Mouse (Mus musculus): ENCODE measurements at regions not wholly inside any gene's neighbourhood (a gene's known extent, or its start where the extent isn't known, plus 50 kb on each side); places are given as distances from the start of the nearest gene placed in this dataset.

DNA sequence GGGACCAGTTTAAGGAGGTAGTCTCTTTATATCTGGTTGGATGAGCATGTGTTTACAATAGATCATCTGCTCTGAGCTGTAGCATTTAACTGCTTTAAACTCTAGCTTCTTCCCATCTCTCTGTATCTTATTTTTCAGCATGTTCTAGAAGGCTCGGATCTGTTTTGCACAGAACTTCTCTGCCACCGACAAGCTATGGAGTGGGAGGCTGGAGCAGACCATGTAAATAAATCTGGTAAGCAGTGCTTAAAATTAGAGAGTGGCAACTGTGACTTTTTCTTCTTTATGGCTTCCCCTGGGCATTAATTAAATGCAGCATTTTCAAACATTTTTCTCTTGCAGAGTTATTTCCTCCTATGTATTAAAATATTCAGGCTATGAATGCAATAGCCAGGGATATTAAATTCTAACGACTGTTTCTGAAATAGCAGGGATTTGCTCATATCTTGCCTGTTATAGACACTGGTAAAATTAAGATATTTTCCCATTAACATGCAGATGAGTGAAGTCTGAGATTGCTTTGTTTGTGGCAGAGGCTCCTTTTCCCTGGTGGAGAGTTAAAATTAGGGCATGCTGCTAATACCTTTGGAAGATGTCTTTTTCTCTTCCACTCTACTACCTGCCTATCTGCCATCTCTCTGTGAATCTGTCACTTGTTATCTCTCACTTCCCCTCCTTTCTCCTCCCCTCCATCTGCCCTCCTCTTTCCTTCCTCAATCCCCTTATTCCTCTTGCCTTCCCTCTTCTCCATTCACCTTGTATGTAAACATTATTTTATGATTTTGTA is 327.2 kb downstream of the Fam198b start:
- intact Hi-C loops (cut with DNase I), result no loop called here
- DNase-seq (ENCODE audit: low spot score), result no peak

DNA sequence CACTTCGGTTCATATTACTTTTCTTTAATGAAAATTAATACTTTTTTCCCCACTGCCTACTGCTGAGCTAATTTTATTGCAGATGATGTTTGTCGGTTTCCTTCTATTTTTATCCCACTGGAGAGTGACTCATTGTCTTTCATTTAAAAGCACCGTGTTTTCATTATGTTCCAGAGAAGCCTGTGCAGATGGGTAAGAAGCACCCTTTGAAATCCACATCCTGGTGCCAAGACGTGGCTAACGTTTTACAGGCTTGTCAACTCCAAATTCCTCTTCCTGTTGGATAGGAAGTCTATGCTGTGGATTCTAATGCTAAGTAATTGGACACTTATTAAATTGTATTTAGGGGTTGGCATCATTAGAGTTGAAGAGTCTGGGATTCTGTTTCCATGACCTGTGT is 364.3 kb downstream of the Fam198b start:
- DNase-seq (ENCODE audit: low spot score), result no peak
- intact Hi-C loops (cut with DNase I), result no loop called here

DNA sequence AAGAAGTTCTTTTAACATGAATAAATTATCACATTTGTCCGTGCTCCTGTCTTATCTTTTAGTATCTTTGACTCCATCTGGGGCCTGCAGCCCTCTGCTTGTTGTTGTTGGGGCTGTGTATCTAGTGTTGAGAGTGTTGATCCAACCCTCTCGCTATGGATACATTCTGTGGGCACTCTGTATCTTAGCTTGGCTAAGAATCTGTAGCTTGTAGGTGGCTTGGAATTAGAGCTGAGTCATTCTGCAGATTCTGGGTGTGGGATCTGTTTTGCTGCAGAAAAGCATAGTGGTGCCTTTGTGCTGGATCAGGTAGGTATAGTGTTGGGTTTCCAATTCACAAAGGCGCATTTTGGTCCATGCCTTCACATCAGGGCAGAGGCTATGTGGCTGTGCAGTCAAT is 365.6 kb downstream of the Fam198b start:
- intact Hi-C loops (cut with DNase I), result no loop called here
- DNase-seq (ENCODE audit: low spot score), result no peak

DNA sequence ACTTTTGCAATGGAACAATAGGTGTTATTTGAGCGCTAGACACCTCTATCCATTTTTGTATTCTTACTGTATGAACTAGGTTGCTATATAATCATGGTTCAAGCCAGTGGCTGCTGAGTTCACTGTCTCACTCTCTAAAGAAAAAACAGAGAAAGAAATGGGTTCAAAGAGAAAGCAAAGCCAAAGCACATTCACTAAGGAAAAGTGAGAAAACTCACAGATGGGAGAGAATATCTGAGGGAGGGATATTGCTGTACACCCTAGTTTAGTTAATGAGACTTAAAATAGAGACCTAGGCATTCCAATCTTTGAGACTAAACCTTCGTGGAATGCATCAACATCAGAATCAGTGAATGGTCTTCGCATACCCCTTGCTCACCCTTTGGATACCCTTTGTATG is 371.0 kb downstream of the Fam198b start:
- intact Hi-C loops (cut with DNase I), result no loop called here
- DNase-seq (ENCODE audit: low spot score), result no peak

DNA sequence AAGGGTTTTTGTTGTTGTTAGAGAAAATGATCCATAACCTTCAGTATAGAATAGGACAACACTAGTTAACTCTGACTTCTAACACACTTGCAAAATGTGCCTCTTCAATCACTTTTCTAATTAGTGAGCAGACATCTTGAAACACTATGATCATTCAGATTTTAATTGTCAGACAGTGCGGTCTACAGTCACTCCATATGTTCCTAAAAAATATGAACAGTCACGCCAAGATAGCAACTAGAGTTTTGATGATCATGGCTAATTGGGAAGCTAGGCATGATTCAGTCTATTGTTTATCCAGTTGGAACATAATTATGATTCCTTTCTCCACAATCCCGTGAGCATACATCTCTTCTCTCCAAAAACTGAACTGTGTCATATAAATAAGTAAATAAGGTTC is 372.1 kb downstream of the Fam198b start:
- DNase-seq (ENCODE audit: low spot score), result no peak
- intact Hi-C loops (cut with DNase I), result no loop called here

DNA sequence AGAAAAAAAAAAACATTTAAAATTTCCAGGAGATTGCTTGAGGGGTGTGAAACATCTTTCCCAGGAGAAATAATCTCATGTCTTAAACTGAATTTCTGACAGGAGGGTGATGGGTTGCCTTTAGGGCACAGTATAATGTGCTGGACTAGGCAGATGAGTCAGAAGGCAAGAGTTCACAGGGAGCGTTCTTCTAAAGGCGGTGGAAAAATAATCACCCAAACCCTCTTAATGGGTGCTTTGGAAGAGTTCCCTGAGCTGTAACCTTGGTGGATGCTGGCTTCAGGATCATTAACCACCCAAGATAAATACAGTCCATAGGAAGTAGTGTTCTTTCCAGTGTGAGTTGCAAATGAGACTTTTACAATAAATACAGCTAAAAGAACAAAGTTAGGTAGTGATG is 378.8 kb downstream of the Fam198b start:
- intact Hi-C loops (cut with DNase I), result no loop called here
- DNase-seq (ENCODE audit: low spot score), result no peak

DNA sequence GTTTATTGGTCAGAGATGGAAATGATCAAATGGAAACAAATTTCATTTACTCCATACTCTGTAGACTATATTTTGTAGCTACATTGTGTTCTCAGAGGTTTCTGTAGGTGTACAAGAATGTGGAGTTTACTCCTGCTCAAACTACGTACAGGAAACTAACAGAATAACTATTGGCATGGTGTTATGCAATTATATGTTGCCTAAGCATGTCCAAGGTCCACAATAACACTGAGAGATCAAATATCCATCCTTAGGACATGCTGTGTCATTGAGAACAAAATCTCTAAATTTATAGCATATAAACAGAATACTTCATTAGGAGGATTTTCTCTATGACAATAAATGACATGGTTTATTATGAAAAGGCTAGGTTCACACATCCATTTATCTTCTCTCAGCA is 400.3 kb downstream of the Fam198b start:
- intact Hi-C loops (cut with DNase I), result no loop called here
- DNase-seq (ENCODE audit: low spot score), result no peak

DNA sequence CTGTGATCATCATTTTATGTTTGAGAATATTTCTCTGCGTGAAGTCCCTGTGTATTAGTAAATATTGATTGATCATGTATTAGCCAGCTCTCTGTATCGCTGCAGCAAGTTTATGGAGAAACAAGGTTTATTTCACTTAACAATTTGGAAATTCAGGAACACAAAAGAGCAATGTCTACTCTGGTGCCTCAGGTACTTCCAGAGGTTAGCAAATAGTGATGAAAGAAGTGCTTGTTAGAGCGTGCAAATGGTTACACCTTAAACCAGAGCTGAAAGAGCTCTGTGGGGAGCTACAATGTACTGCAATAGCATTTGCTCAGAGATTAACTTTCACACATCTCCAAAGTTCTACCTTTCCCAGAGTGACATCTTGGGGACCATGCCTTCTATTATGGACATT is 400.9 kb downstream of the Fam198b start:
- no peak for DNase-seq (ENCODE audit: low spot score)
- intact Hi-C loops (cut with DNase I), result no loop called here

DNA sequence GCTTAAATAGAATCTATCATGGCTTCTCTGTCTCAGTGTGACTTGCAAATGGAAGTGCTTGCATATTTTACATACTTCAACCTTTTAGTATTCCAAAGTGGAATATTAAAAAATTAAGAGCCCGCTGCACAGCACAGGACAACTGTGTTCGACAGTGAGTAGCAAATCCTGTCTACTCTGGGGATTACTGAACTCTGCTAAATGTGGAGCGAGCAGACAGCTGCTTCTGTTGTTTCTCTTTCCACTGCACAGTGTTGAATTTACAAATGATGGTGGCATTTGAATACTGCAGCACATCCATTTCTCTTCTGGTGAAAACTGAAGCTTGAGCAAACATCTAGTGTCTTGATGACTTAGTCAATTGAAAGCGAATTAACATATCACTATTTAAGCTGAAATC is 409.2 kb downstream of the Fam198b start:
- DNase-seq (ENCODE audit: low spot score), result no peak
- intact Hi-C loops (cut with DNase I), result no loop called here

DNA sequence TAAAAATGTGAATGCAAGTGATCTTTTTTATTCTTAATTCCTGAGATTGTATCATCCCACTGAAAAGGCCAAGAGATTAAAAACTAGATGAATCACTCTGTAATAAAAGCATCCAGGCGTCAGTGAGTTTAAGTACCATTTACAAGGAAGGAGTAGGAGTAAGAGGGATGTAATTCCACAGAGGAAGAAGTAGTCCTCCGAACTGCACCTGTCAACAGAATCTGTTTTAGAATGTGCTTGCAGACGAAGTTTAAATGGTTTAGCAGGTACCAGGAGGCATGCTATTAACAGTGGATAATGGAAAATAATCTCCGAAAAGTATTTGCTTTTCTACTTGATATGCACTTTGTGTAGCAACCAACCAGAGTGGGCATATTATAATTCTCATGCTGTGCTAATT is 423.3 kb downstream of the Fam198b start:
- no peak for DNase-seq (ENCODE audit: low spot score)
- intact Hi-C loops (cut with DNase I), result no loop called here

DNA sequence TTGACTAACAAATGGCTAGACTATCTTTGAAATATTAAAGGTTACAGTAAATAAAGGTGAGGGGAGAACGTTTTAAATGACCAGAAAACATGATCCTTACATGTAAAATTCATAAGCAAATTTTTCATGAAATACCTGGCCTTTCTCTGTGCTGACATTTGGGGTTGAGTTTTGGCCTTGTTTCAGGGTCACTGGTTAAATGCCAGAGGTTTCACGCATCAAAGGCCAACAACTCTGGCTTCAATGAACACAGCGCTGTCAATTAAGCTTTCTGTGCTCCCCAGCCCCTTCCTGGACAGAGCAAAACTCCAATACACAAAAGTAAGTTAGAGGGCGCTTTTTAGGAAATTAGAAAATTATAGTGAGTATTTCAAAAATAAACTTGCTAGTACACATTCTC is 425.6 kb downstream of the Fam198b start:
- DNase-seq (ENCODE audit: low spot score), result no peak
- intact Hi-C loops (cut with DNase I), result no loop called here

DNA sequence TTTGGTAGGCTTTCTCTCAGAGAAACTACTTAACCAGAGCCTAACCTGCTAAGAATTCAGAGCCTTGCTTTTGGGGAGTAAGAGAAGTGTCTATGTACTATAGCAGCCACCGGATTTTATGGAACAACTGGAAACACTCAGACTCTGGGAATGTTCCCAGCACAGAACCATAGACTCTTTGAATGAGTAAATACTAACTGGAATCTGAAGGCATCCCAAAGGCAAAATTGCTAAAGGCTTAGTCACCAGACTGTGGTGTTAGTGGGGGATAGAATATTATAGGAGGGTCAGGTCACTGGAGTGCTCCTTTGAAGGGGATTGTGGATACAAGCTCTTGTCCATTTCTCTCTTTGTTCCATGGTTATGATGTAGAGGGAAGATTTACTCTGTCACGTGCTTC is 427.4 kb downstream of the Fam198b start:
- no peak for DNase-seq (ENCODE audit: low spot score)
- intact Hi-C loops (cut with DNase I), result no loop called here

DNA sequence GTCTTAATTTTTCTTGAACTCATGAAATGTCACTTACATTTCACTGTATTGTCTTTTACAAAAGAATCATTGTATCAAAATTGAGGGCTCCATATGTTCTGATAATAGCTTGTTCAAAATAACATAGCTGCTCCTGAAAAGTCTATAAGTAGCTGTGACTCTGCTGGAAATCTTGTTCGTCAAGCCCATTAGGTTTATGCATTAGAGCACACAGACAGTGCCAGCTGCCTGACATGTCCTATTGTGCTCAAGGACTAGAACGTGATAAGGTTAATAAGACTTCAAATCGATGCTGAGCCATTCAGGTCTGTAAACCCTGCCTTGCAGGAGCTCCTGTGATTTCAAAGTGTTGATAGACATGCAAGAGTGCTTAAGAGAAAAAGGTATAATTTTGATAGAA is 438.0 kb downstream of the Fam198b start:
- intact Hi-C loops (cut with DNase I), result no loop called here

DNA sequence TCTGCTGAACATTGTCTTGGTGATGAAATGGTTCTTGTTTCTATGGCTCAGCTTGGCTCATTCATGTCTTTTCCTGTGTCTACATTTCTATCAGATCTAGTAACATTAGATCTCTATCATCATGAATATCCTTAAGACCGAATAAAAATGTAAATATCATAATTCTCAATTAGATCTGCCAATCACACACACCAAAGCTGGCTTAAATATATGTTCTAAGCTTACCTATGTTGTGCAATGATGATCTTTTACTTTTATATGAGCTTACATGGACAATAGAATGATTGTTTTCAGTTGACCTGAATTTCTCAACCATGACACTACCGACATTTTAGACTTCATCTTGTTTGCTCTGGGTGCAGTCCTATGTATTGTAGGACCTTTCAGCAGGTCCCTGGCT is 440.4 kb downstream of the Fam198b start:
- intact Hi-C loops (cut with DNase I), result no loop called here
- DNase-seq (ENCODE audit: low spot score), result no peak

More for the DNA sequence above, 438.0 kb downstream of the Fam198b start:
- no peak for DNase-seq (ENCODE audit: low spot score)

DNA sequence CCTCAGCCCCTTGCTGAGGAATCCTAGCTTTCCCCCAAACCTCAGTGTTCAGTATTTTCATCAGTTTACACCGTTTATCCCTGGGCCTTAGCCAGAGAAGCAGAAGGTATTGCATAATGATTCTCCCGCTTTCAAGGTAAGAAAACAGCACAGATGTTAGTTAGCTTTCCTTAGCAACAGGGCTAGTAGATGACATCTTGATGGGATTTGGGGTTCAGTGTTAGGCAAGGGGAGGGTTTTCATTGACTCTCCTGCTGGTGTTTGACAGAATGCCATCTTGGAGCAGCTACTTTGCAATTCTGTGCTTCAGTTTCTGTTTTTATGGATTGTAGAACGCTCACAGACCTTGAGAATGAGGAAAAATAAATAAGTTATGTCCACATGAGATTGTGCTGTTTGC is 447.4 kb downstream of the Fam198b start:
- DNase-seq (ENCODE audit: low spot score), result no peak

DNA sequence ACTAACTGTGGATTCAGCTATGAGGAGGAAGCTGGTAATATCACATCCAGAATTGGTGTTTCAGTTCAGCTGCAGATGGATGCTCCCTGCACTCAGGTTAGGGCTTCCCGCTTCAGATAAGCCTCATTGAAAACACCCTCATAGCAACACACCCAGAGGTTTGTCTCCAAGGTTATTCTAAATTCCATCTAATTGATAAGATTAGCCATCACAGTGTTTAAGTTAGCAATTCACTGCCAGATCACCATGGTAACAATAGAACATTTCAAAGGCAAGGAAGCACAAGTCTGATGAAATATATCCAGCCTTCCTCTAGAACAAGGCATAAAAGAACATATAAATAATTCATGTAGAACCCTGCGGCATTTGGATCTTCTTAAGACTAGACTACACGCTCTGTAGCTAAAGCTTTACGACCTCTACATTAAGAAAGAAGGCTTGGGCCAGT is 450.1 kb downstream of the Fam198b start:
- no peak for DNase-seq (ENCODE audit: low spot score)
- intact Hi-C loops (cut with DNase I), result no loop called here

More for the DNA sequence above, 447.4 kb downstream of the Fam198b start:
- intact Hi-C loops (cut with DNase I), result no loop called here

DNA sequence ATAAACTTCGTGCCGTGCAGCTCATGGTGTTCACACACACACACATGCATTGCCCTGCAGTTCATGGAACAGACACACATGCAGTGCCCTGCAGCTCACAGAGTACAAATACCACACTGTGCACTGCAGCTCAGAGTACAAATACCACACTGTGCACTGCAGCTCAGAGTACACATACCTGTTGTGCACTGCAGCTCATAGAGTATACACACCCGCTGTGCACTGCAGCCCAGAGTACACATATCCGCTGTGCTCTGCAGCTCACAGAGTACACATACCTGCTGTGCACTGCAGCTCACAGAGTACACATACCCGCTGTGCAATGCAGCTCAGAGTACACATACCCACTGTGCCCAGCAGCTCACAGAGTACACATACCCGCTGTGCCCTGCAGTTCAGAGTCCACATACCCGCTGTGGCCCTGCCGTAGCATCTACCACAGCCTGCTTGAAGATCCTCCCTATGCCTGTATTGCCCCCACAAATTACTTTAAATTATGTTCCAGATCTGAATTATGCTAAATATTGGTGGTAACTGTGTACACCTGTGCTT is 451.9 kb downstream of the Fam198b start:
- DNase-seq (ENCODE audit: low spot score), result no peak
- intact Hi-C loops (cut with DNase I), result no loop called here

DNA sequence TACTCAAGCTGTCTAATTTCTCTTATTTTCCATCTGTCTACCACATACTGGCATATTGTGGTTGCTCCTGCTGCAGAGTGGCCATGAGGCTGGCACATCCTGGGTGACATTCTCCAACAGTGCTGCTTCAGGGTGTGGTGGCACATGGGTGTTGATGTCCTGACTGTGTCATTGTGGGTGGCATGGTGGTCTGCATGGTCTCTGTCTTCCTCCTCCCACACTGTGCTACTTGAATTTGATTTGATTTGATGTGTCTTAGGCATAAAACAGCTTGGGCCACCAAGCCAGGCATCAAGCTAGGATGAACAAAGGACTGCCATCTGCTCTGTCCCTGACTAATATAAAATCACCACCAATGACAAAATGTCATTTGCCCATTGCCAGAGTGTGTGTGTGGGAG is 434.7 kb downstream of the Gria2 start:
- no peak for DNase-seq (ENCODE audit: low spot score)
- intact Hi-C loops (cut with DNase I), result no loop called here

DNA sequence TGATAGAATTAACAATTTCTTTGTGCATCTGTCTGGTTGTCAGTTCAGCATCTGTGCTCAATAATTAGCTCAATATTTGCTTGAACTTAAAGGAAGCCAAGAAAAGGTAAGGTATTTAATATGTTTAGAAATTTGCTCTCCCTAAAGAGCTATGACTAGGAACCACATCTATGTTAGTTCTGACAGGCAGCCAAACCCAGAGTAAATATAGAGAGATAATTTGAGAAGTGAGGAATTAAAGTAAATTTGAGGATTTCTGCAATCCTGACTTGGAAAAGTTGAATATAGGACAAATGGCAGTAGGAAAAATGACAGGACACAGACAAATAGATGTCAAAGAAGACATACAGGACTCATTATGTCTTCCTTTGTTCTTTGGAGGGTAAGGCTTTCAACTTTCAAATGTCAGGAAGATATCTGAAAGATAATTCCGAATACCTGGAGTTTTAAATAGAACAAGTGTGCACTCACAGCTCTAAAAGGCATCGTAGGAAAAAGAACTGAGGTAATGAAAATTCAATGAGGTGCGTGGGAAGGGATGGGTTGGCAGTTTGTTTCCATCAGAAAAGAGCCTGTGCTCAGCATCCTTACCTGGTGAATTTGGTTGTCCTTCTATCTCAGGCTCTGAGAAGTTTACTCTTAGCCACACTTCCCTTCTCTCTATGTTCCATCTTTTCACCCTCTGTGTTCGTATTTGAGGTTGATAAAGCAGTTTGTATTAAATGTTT is 433.3 kb downstream of the Gria2 start:
- intact Hi-C loops (cut with DNase I), result no loop called here
- DNase-seq (ENCODE audit: low spot score), result no peak

DNA sequence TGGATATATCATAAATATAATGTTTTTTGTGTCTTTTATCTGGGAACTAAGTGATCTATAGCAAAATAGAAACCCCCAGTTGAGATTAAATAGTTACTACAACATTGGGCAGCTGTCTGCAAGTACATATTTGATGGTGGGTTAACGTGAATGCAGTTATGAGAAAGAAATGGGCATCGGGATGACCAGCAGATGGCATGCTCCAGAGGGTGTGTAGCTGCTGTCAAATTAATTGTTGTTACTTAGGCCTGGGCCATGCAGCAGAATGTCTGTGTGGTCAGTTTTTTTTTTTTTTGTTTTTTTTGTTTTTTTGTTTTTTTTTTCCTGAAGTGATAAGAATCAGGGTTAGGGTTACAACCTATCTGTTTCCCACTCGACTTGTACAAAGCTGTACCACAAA is 430.2 kb downstream of the Gria2 start:
- DNase-seq (ENCODE audit: low spot score), result no peak
- intact Hi-C loops (cut with DNase I), result no loop called here

DNA sequence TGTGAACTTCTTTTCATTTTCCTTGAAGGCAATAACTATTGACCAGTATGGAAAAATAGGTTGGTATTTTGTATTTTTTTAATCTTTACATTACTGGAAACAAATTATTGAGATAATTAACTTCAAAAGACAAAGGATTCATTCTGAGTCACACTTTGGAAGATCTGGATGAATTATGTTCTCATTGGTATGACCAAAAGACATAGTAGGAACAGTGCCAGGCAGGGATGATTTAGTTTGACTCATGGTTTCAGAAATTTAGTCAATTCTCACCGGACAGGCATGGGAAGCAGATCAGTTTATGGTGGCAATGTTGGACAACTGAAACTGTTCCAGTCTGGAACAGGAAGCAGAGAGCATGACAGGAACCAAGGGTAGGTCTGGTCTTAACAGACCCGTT is 416.6 kb downstream of the Gria2 start:
- intact Hi-C loops (cut with DNase I), result no loop called here
- DNase-seq (ENCODE audit: low spot score), result no peak
